Mouse (Mus musculus) ES-E14 (cell line): ENCODE data around the gene Igsf21. TPM values are rescaled to one million over a fixed set of nuclear protein-coding genes. Genes with fewer than 3 reads are reported as not detected.

Experiments
- DNase-seq: peaks from one replicate; pipeline ENCODE4 v3.0.0-alpha.2; 2013; ENCODE audit warnings: low read depth, low spot score
- H3K27ac ChIP-seq: 2 replicates; pipeline ENCODE4 v1.5.1; 2012; ENCODE audit warnings: low read depth, mild to moderate bottlenecking, low read length, moderate library complexity, mixed read lengths; ENCODE audit not compliant: poor library complexity, insufficient read depth, severe bottlenecking
- H3K36me3 ChIP-seq: 2 replicates; pipeline ENCODE4 v1.6.1; 2012; ENCODE audit warnings: mild to moderate bottlenecking, low read length, moderate library complexity, mixed read lengths; ENCODE audit not compliant: control insufficient read depth, poor library complexity, insufficient read depth, severe bottlenecking
- H3K4me1 ChIP-seq, 2 experiments: fragments of 150-350 bp in 1 of 2; sonication (generic) in 1 of 2; 2 replicates each; pipeline ENCODE4 v1.6.1; 2012; ENCODE audit warnings: low read length in 2 of 2, mild to moderate bottlenecking in 1 of 2, mixed read lengths in 1 of 2; ENCODE audit not compliant: control insufficient read depth in 2 of 2, insufficient read depth in 2 of 2, poor library complexity in 1 of 2
- H3K4me3 ChIP-seq, 2 experiments: fragments of 150-350 bp in 1 of 2; sonication (generic) in 1 of 2; 2 replicates each; pipeline ENCODE4 v1.5.1; 2012; ENCODE audit warnings: low read length in 2 of 2, low read depth in 1 of 2, mild to moderate bottlenecking in 1 of 2, mixed read lengths in 1 of 2; ENCODE audit not compliant: insufficient read depth in 1 of 2, poor library complexity in 1 of 2, severe bottlenecking in 1 of 2
- H3K9ac ChIP-seq: 2 replicates; pipeline ENCODE4 v1.6.1; 2012; ENCODE audit warnings: low read depth, mild to moderate bottlenecking, low read length, mixed read lengths; ENCODE audit not compliant: poor library complexity, insufficient read depth, severe bottlenecking
- H3K9me3 ChIP-seq: fragments of 150-350 bp; sonication (generic); 2 replicates; pipeline ENCODE4 v1.6.1; 2012; ENCODE audit warnings: low read depth, mild to moderate bottlenecking, low read length; ENCODE audit not compliant: control insufficient read depth, insufficient read depth
- CHD2 ChIP-seq: IDR thresholded peaks from 2 replicates; pipeline ENCODE4 v1.6.1; 2014; ENCODE audit warnings: mild to moderate bottlenecking, low read depth, low read length, inconsistent platforms
- HCFC1 ChIP-seq: IDR thresholded peaks from 2 replicates; pipeline ENCODE4 v1.6.1; 2012; ENCODE audit warnings: low read length, inconsistent platforms, borderline replicate concordance; ENCODE audit not compliant: insufficient read depth
- MAFK ChIP-seq: IDR thresholded peaks from 2 replicates; pipeline ENCODE4 v1.6.1; 2014; ENCODE audit warnings: mild to moderate bottlenecking, low read depth, low read length, inconsistent platforms; ENCODE audit not compliant: insufficient read depth
- ZC3H11A ChIP-seq: IDR thresholded peaks from 2 replicates; pipeline ENCODE4 v1.6.1; 2012; ENCODE audit warnings: low read depth, mild to moderate bottlenecking, inconsistent platforms, low read length, borderline replicate concordance
- ZNF384 ChIP-seq: IDR thresholded peaks from 2 replicates; pipeline ENCODE4 v1.6.1; 2012; ENCODE audit warnings: low read depth, low read length, inconsistent platforms
- in situ Hi-C, 2 experiments: fragments of 600-800 bp; cut with MboI; formaldehyde crosslinking; loops; one replicate each; pipeline ENCODE4 v1.15.1; 2025; ENCODE audit warnings: low sequenced_read_pairs in 2 of 2, inconsistent platforms in 1 of 2; ENCODE audit not compliant: unreplicated experiment in 2 of 2
- total RNA-seq: library from RNA; depleted of rRNA; stranded (reverse); fragments of 300-350 nt; gene quantifications from 2 replicates; pipeline ENCODE4 v1.2.3, GENCODE M21; 2012

Igsf21 gene
- total RNA-seq, 1 experiment, result 2.5 TPM

- no peak overlapping the region for H3K9ac ChIP-seq
- H3K36me3 ChIP-seq, result no peaks in the 10 kb centered on the region
- DNase-seq, result no peak
- peaks cover 6 to 7% of the 10 kb centered on the region in 2 experiments; a peak in 3 of 4 replicates for H3K4me1 ChIP-seq
- no peaks in the 10 kb centered on the region for H3K9me3 ChIP-seq
- no peak overlapping the region for H3K27ac ChIP-seq
- TF ChIP-seq CHD2, result no peak
- TF ChIP-seq ZNF384, result no peak
- TF ChIP-seq MAFK, result no peak
- no peak for TF ChIP-seq HCFC1
- no peak for TF ChIP-seq ZC3H11A
- no peak overlapping the region for H3K4me3 ChIP-seq
- in situ Hi-C loops, result no loop called here
These were observed 87.0 kb downstream of the Igsf21 start for GRCm38 (mm10) chr4:140159617-140160016.

DNA sequence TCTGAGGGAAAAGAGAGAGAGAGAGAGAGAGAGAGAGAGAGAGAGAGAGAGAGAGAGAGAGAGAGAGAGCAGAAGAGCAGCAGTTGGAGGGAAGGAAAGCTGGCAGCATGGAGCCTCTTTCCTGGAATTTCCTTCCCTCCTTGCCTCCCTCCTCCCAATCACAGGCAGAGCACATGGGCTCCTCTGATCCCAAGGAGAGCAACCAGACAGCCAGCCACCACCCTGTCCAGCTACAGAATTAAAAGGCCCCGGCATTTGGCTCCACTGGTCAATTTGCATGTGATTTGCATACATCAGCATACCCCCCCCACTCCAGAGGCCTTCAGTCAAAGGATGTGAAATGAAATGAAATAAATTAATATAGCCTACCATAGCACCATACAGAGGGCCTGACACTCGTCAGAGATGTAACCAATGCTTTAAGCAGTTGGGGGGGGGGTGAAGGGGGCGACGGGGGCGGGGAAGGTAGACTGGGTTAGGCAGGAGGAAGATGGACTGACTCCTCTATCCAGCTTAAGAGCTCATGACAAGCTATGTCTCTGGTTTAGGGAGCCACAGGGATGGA is 91.6 kb downstream of the Igsf21 start:
- in situ Hi-C loops, result no loop called here
- H3K4me3 ChIP-seq, result no peak overlapping the region
- no peak overlapping the region for H3K9ac ChIP-seq
- TF ChIP-seq ZC3H11A (no peak), CHD2 (no peak), HCFC1 (no peak), MAFK (no peak), ZNF384 (no peak)
- no peak overlapping the region for H3K27ac ChIP-seq
- no peaks in the 10 kb centered on the region for H3K9me3 ChIP-seq
- H3K36me3 ChIP-seq, result no peaks in the 10 kb centered on the region
- DNase-seq, result no peak
- peaks cover 2 to 6% of the 10 kb centered on the region in 2 experiments; a peak in 2 of 4 replicates for H3K4me1 ChIP-seq

- Histone ChIP-seq H3K4me3 (no peak overlapping the region), H3K36me3 (no peaks in the 10 kb centered on the region), H3K27ac (no peak overlapping the region), H3K9ac (no peak overlapping the region), H3K9me3 (no peaks in the 10 kb centered on the region), H3K4me1 (peaks cover under 1 to 7% of the 10 kb centered on the region in 2 experiments)
- DNase-seq, result no peak
- in situ Hi-C loops, result no loop called here
- TF ChIP-seq MAFK (no peak), ZNF384 (no peak), ZC3H11A (no peak)
These were observed 92.1 kb downstream of the Igsf21 start for GRCm38 (mm10) chr4:140154484-140154883.

- no peaks in the 10 kb centered on the region for H3K36me3 ChIP-seq
- in situ Hi-C loops, result no loop called here
- no peak overlapping the region for H3K27ac ChIP-seq
- no peak for TF ChIP-seq ZNF384
- no peak for TF ChIP-seq ZC3H11A
- no peak for TF ChIP-seq HCFC1
- no peak for TF ChIP-seq CHD2
- TF ChIP-seq MAFK, result no peak
- no peaks in the 10 kb centered on the region for H3K9me3 ChIP-seq
- H3K9ac ChIP-seq, result no peak overlapping the region
- DNase-seq, result no peak
- H3K4me1 ChIP-seq, result peaks cover 3 to 8% of the 10 kb centered on the region in 2 experiments
- no peak overlapping the region for H3K4me3 ChIP-seq
These were observed 92.9 kb downstream of the Igsf21 start for GRCm38 (mm10) chr4:140153711-140154114.

GRCm38 (mm10) chr4:140153101-140153500 is 93.5 kb downstream of the Igsf21 start:
- H3K9ac ChIP-seq, result no peak overlapping the region
- no peaks in the 10 kb centered on the region for H3K36me3 ChIP-seq
- no peak for DNase-seq
- no peaks in the 10 kb centered on the region for H3K9me3 ChIP-seq
- no peak overlapping the region for H3K4me3 ChIP-seq
- TF ChIP-seq MAFK, result no peak
- TF ChIP-seq HCFC1, result no peak
- no peak for TF ChIP-seq ZNF384
- no peak for TF ChIP-seq CHD2
- no peak for TF ChIP-seq ZC3H11A
- in situ Hi-C loops, result no loop called here
- H3K27ac ChIP-seq, result no peak overlapping the region
- peaks cover 3 to 10% of the 10 kb centered on the region in 2 experiments for H3K4me1 ChIP-seq
